Mouse (Mus musculus) E14TG2a.4 (cell line): Measurements from ENCODE around the gene 4930415O20Rik.

Experiments
- CTCF ChIP-seq: conservative IDR thresholded peaks from 2 replicates; pipeline ENCODE4 v1.5.1; 2014; ENCODE audit warnings: low read length
- NANOG ChIP-seq: IDR thresholded peaks from 2 replicates; pipeline ENCODE4 v1.6.1; 2014; ENCODE audit warnings: borderline replicate concordance, low read length, mixed read lengths
- POU5F1 ChIP-seq: IDR thresholded peaks from 2 replicates; pipeline ENCODE4 v1.6.1; 2014; ENCODE audit warnings: low read length, borderline replicate concordance

DNA sequence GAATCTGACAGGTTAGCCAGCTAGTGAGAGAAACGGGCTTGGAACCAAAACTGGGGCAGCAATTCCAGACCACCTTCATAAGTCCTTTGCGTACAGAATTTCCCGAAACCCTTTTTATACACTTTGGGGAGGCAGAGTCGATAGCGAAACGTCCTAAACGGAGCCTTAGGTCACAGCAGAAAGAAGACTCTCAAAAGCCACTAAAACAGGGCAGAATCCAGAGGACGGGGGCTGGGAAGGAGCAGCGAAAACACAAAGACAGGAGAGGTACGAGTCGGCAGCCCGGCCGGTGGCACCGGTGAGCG is 3.9 kb upstream of the 4930415O20Rik start:
- TF ChIP-seq NANOG (no peak), CTCF (no peak), POU5F1 (no peak)
